Mouse (Mus musculus): ENCODE measurements around the gene Ndufc2. TPM values are rescaled to one million over a fixed set of nuclear protein-coding genes. Genes with fewer than 3 reads are reported as not detected.

The Ndufc2 gene
- polyA plus RNA-seq, 1 experiment from 2014 or later = 535 TPM

DNA sequence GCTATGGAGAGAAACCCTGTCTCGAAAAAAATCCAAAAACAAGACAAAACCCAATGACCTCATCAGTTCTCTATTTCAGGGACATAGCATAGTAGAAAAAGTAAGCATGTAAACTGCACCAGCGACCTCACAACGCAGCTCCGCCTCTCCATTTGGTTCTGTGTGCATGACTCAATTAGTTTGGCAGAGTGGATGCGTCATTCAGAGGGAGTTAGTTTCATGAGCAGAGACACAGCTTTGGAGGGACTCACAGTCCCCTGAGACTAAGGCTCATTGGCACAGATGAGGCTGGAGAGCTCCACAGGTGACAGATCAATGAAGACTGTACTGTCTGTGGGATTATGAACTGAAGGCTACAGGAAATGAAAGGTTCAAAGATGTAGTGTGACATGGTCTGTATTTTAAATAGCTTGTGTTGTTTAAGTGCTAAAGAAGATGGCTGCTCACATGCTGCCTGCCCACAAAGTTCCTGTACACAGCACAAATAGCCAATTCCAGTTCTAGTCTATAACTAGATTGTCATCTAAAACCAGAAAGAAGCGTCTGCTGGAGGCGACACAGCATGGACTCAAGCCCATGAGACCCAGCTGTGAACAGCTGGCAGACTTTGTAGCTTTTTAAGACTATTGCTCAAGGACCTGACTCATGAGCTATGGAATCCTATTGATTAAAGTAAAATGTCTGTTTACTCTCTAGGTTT, 13.5 kb upstream of the Ndufc2 start:
- ATAC-seq (peak; percentile 78), DNase-seq (ENCODE audit: low spot score) (peak; percentile 84)
- peaks cover under 1% of the 10 kb centered on the region; the same call in 1 of the 2 replicates for H3K36me3 ChIP-seq (ENCODE audit: insufficient read depth, low read length)
- H3K27ac ChIP-seq (ENCODE audit: low read length) = peak overlapping the region; percentile 58
- H3K4me3 ChIP-seq (ENCODE audit: low read depth, low read length) = no peak overlapping the region
- H3K4me2 ChIP-seq (replicated peaks; ENCODE audit: low read depth, low read length) = no peak overlapping the region
- H3K9ac ChIP-seq (replicated peaks; ENCODE audit: low read depth) = no peak overlapping the region
- 84% methylated on average over 7 of the region's 7 CpGs for WGBS
- H3K27me3 ChIP-seq (replicated peaks; ENCODE audit: insufficient read depth, low read length) = no peaks in the 10 kb centered on the region
- H3K9me3 ChIP-seq (ENCODE audit: low read length) = no peaks in the 10 kb centered on the region
- H3K4me1 ChIP-seq (ENCODE audit: insufficient read depth, low read depth, low read length) = no peaks in the 10 kb centered on the region
- TF ChIP-seq EP300 (IDR thresholded peaks at IDR 0.05) (no peak), CTCF (IDR thresholded peaks at IDR 0.05) (no peak)

- ATAC-seq (no peak), DNase-seq (ENCODE audit: low spot score) (no peak)
- 69% methylated on average over 5 of the region's 5 CpGs for WGBS
- no peak for TF ChIP-seq CTCF (IDR thresholded peaks at IDR 0.05)
- TF ChIP-seq EP300 (IDR thresholded peaks at IDR 0.05) = no peak
- H3K4me2 ChIP-seq (replicated peaks; ENCODE audit: low read depth, low read length) = no peak overlapping the region
- H3K4me3 ChIP-seq (ENCODE audit: low read depth, low read length) = no peak overlapping the region
- no peaks in the 10 kb centered on the region for H3K4me1 ChIP-seq (ENCODE audit: insufficient read depth, low read depth, low read length)
- peak overlapping the region; percentile 68 for H3K27ac ChIP-seq (ENCODE audit: low read length)
- H3K27me3 ChIP-seq (replicated peaks; ENCODE audit: insufficient read depth, low read length) = no peaks in the 10 kb centered on the region
- H3K36me3 ChIP-seq (ENCODE audit: insufficient read depth, low read length) = no peaks in the 10 kb centered on the region; the same call in 1 of the 2 replicates
- no peak overlapping the region for H3K9ac ChIP-seq (replicated peaks; ENCODE audit: low read depth)
- no peaks in the 10 kb centered on the region for H3K9me3 ChIP-seq (ENCODE audit: low read length)
Observed at GRCm38 (mm10) chr7:97386806-97387370, 12.9 kb upstream of the Ndufc2 start.

- 92% methylated on average over 8 of the region's 8 CpGs for WGBS
- Histone ChIP-seq H3K4me3 (ENCODE audit: low read depth, low read length) (no peak overlapping the region), H3K4me2 (replicated peaks; ENCODE audit: low read depth, low read length) (no peak overlapping the region), H3K36me3 (ENCODE audit: insufficient read depth, low read length) (no peaks in the 10 kb centered on the region; the same call in 1 of the 2 replicates), H3K27me3 (replicated peaks; ENCODE audit: insufficient read depth, low read length) (no peaks in the 10 kb centered on the region), H3K9ac (replicated peaks; ENCODE audit: low read depth) (no peak overlapping the region), H3K27ac (ENCODE audit: low read length) (peak overlapping the region; percentile 68), H3K4me1 (ENCODE audit: insufficient read depth, low read depth, low read length) (no peaks in the 10 kb centered on the region), H3K9me3 (ENCODE audit: low read length) (no peaks in the 10 kb centered on the region)
- no peak for TF ChIP-seq EP300 (IDR thresholded peaks at IDR 0.05)
- no peak for TF ChIP-seq CTCF (IDR thresholded peaks at IDR 0.05)
- ATAC-seq (no peak), DNase-seq (ENCODE audit: low spot score) (no peak)
Observed at GRCm38 (mm10) chr7:97387561-97388147, 12.1 kb upstream of the Ndufc2 start.

DNA sequence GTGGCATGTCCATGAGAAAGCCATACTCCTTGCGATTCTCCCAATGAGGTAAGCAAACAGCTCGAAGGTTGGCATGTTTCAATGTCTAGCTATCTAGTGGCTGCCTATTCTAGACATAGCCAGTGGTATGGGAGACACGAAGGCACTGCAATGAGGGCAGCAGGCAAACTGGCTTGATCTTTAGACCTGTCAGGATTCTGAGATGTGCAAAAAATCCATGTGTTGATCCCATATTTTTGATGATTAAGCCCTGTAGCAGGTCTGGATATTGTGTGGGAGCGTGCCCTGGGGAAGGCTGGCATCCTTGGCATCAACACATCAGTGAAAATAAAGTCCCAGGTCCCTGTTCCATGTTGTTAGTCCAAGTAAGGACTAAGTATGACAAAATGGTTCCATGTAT, 11.3 kb upstream of the Ndufc2 start:
- no peaks in the 10 kb centered on the region for H3K9me3 ChIP-seq (ENCODE audit: low read length)
- no peak overlapping the region for H3K9ac ChIP-seq (replicated peaks; ENCODE audit: low read depth)
- H3K27ac ChIP-seq (ENCODE audit: low read length) = no peak overlapping the region
- ATAC-seq (no peak), DNase-seq (ENCODE audit: low spot score) (no peak)
- TF ChIP-seq EP300 (IDR thresholded peaks at IDR 0.05) = no peak
- no peak for TF ChIP-seq CTCF (IDR thresholded peaks at IDR 0.05)
- no peak overlapping the region for H3K4me3 ChIP-seq (ENCODE audit: low read depth, low read length)
- whole genome bisulfite sequencing = 90% methylated on average over 4 of the region's 4 CpGs
- no peaks in the 10 kb centered on the region; the same call in 1 of the 2 replicates for H3K36me3 ChIP-seq (ENCODE audit: insufficient read depth, low read length)
- no peaks in the 10 kb centered on the region for H3K4me1 ChIP-seq (ENCODE audit: insufficient read depth, low read depth, low read length)
- H3K27me3 ChIP-seq (replicated peaks; ENCODE audit: insufficient read depth, low read length) = no peaks in the 10 kb centered on the region
- H3K4me2 ChIP-seq (replicated peaks; ENCODE audit: low read depth, low read length) = no peak overlapping the region

DNA sequence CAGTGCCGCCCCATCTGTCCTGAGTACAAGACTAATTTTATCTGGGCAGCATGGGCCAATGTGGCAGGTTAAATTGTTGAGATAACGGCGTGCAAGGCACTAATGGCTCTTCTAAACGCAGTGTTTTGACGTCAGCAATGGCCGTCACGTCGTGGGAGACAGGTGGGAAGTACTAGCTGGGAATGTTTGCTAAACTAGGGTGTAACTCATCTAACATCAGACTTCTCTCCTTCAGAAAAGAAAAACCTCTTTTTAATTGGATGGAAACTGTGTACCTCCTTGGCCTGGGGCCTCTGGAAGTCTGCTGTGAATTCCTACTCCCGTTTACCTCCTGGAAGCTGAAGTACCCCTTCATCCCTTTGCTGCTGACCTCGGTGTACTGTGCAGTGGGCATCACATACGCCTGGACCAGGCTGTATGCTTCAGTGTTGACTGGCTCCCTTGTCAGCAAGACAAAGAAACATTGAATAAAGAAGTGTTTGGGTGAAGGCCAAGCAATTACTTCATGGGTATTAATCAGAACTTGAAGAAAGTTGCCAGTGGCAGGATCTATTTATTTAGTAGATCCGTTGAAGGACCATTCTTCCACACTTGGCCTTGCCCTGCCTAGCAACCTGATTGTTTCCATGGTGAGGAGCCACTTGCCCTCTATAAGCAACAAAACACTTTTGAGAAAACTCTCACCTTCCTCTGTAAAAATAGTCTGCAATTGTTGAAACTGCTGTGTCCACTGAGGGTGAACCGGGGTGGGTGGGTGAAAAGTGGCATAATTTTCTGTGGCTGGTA, 8.3 kb upstream of the Ndufc2 start:
- peak overlapping the region; percentile 52 for H3K27ac ChIP-seq (ENCODE audit: low read length)
- H3K4me1 ChIP-seq (ENCODE audit: insufficient read depth, low read depth, low read length) = no peaks in the 10 kb centered on the region
- no peaks in the 10 kb centered on the region for H3K36me3 ChIP-seq (ENCODE audit: insufficient read depth, low read length)
- 43% methylated on average over 13 of the region's 13 CpGs for WGBS
- no peaks in the 10 kb centered on the region for H3K27me3 ChIP-seq (replicated peaks; ENCODE audit: insufficient read depth, low read length)
- H3K4me2 ChIP-seq (replicated peaks; ENCODE audit: low read depth, low read length) = no peak overlapping the region
- no peaks in the 10 kb centered on the region for H3K9me3 ChIP-seq (ENCODE audit: low read length)
- H3K4me3 ChIP-seq (ENCODE audit: low read depth, low read length) = no peak overlapping the region
- ATAC-seq (peak; percentile 93), DNase-seq (ENCODE audit: low spot score) (peak; percentile 95)
- TF ChIP-seq CTCF (IDR thresholded peaks at IDR 0.05) = no peak
- no peak for TF ChIP-seq EP300 (IDR thresholded peaks at IDR 0.05)
- no peak overlapping the region for H3K9ac ChIP-seq (replicated peaks; ENCODE audit: low read depth)

DNA sequence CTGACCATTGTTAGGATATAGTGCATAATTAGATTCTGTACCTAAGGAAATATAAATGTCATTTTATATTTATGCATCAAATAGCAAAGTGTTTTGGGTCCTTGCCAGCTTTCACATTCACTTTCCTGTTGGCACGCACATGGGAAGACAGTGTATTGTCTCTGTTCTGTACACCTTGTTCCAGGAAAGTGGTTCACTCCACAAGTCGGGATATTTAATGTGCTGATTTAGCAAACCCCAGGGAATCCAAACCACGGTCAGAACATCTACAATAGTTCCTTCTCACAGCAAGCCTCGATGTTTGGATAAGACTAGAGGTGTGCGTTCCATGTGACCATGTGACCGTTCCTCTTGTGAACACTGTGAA, 7.7 kb upstream of the Ndufc2 start:
- TF ChIP-seq CTCF (IDR thresholded peaks at IDR 0.05) = no peak
- peak; percentile 98 for TF ChIP-seq EP300 (IDR thresholded peaks at IDR 0.05)
- peak; percentile 79 for DNase-seq (ENCODE audit: low spot score)
- no peak overlapping the region for H3K9ac ChIP-seq (replicated peaks; ENCODE audit: low read depth)
- no peaks in the 10 kb centered on the region for H3K4me1 ChIP-seq (ENCODE audit: insufficient read depth, low read depth, low read length)
- peak overlapping the region; percentile 52 for H3K27ac ChIP-seq (ENCODE audit: low read length)
- H3K27me3 ChIP-seq (replicated peaks; ENCODE audit: insufficient read depth, low read length) = no peaks in the 10 kb centered on the region
- H3K9me3 ChIP-seq (ENCODE audit: low read length) = no peaks in the 10 kb centered on the region
- ATAC-seq = peak; percentile 76
- H3K4me2 ChIP-seq (replicated peaks; ENCODE audit: low read depth, low read length) = no peak overlapping the region
- WGBS = 38% methylated on average over 6 of the region's 6 CpGs
- H3K4me3 ChIP-seq (ENCODE audit: low read depth, low read length) = no peak overlapping the region
- no peaks in the 10 kb centered on the region for H3K36me3 ChIP-seq (ENCODE audit: insufficient read depth, low read length)

Measured in lung, postnatal 0 days (tissue).